In genomic region chr13:48664916-48665655, GRCm38 (mm10) we compare ENCODE assay signal across 11 mouse cellular contexts. TPM values are rescaled to one million over a fixed set of nuclear protein-coding genes. Genes with fewer than 3 reads are reported as not detected.
A peak's percentile ranks its signal among the peaks of the same experiment; 100 is the strongest.
DNase-seq lines count a peak whose midpoint lies in the region; ATAC-seq and TF ChIP-seq lines count a peak whose summit lies in the region.
"Had no signal": no experiment of that assay in that cellular context is flagged by ENCODE, and none has a peak within 500 bp of the region (broad histone marks: within the 10 kb centered on the region; RNA-seq: fewer than 3 reads in every experiment).

No protein-coding gene starts in this region.

- peaks cover 100% of the 10 kb centered on the region for H3K27me3 ChIP-seq in kidney, embryonic 15.5 days
- H3K27me3 ChIP-seq in kidney, adult 2 months (replicated peaks; ENCODE audit: control insufficient read depth, insufficient read depth, low read length), result peaks cover 24% of the 10 kb centered on the region
- peaks cover 100% of the 10 kb centered on the region for H3K27me3 ChIP-seq in forebrain, embryonic 12.5 days
- peaks cover 78% of the 10 kb centered on the region for H3K27me3 ChIP-seq in midbrain, postnatal 0 days (ENCODE audit: insufficient read depth, low read length)

- H3K9ac ChIP-seq in kidney, embryonic 15.5 days, result no peak overlapping the region
- 0 out of 2 replicates have a peak overlapping the region, but pooled peaks have one; percentile 4 for H3K9ac ChIP-seq in forebrain, embryonic 12.5 days
- no peak overlapping the region for H3K9ac ChIP-seq in midbrain, postnatal 0 days (replicated peaks; ENCODE audit: low read length, poor library complexity, severe bottlenecking)
- H3K9ac ChIP-seq: liver, embryonic 15.5 days had no signal

- ATAC-seq in kidney, embryonic 15.5 days (replicated peaks; ENCODE audit: low FRiP score), result no peak
- no peak for ATAC-seq in forebrain, embryonic 12.5 days (ENCODE audit: low FRiP score)
- no peak for ATAC-seq in midbrain, postnatal 0 days (ENCODE audit: low FRiP score)

- H3K4me1 ChIP-seq in kidney, embryonic 15.5 days, result peaks cover 54% of the 10 kb centered on the region
- H3K4me1 ChIP-seq in kidney, adult 2 months (ENCODE audit: control insufficient read depth, insufficient read depth, low read length), result peaks cover 5% of the 10 kb centered on the region; the same call in 1 of the 2 replicates
- peaks cover 44% of the 10 kb centered on the region for H3K4me1 ChIP-seq in forebrain, embryonic 12.5 days
- peaks cover 3% of the 10 kb centered on the region; the same call in 1 of the 2 replicates for H3K4me1 ChIP-seq in midbrain, postnatal 0 days (ENCODE audit: insufficient read depth, low read length)

- WGBS in kidney, embryonic 15.5 days, result under 1% methylated on average over 39 of the region's 39 CpGs
- 2% methylated on average over 39 of the region's 39 CpGs for WGBS in kidney, adult 2 months
- under 1% methylated on average over 39 of the region's 39 CpGs for WGBS in forebrain, embryonic 12.5 days
- WGBS in midbrain, postnatal 0 days, result 1% methylated on average over 39 of the region's 39 CpGs

- DNase-seq in kidney, adult 2 months, result no peak
- DNase-seq in embryo, embryonic 11 days, result peak; percentile 45
- no peak for DNase-seq in midbrain, postnatal 0 days (ENCODE audit: low spot score)
- DNase-seq in frontal cortex, postnatal 10 days (ENCODE audit: low spot score in 2 of 2), result no peak
- no peak for DNase-seq in left cerebral cortex, postnatal 25 days (ENCODE audit: low spot score in 2 of 2)
- DNase-seq: adrenal gland, adult 2 months had no signal

- H3K4me3 ChIP-seq in kidney, embryonic 15.5 days (replicated peaks), result peak overlapping the region; percentile 15
- no peak overlapping the region for H3K4me3 ChIP-seq in kidney, adult 2 months (ENCODE audit: insufficient read depth, low read depth, low read length)
- peak overlapping the region; percentile 13 for H3K4me3 ChIP-seq in forebrain, embryonic 12.5 days (replicated peaks)
- 0 out of 2 replicates have a peak overlapping the region, but pooled peaks have one; percentile 2 for H3K4me3 ChIP-seq in midbrain, postnatal 0 days (ENCODE audit: low read depth, low read length)
- H3K4me3 ChIP-seq: layer of hippocampus, adult 2 months; liver, embryonic 15.5 days had no signal

- no peak for TF ChIP-seq POLR2A in kidney, adult 2 months (IDR thresholded peaks at IDR 0.05; ENCODE audit: low read depth, low read length)

- no peaks in the 10 kb centered on the region for H3K9me3 ChIP-seq in kidney, embryonic 15.5 days (replicated peaks)
- H3K9me3 ChIP-seq in forebrain, embryonic 12.5 days, result no peaks in the 10 kb centered on the region
- no peaks in the 10 kb centered on the region for H3K9me3 ChIP-seq in midbrain, postnatal 0 days (ENCODE audit: low read length)
- H3K9me3 ChIP-seq: liver, embryonic 15.5 days had no signal

- H3K36me3 ChIP-seq in kidney, embryonic 15.5 days, result no peaks in the 10 kb centered on the region
- no peaks in the 10 kb centered on the region for H3K36me3 ChIP-seq in kidney, adult 2 months (ENCODE audit: control insufficient read depth, insufficient read depth, low read length)
- H3K36me3 ChIP-seq in forebrain, embryonic 12.5 days (replicated peaks), result no peaks in the 10 kb centered on the region
- H3K36me3 ChIP-seq in midbrain, postnatal 0 days (ENCODE audit: insufficient read depth, low read length), result no peaks in the 10 kb centered on the region
- H3K36me3 ChIP-seq: liver, embryonic 15.5 days had no signal

- no peak overlapping the region for H3K4me2 ChIP-seq in kidney, embryonic 15.5 days
- H3K4me2 ChIP-seq in forebrain, embryonic 12.5 days, result peak overlapping the region; percentile 6; the same call in 1 of the 2 replicates
- no peak overlapping the region for H3K4me2 ChIP-seq in midbrain, postnatal 0 days (ENCODE audit: low read depth, low read length, poor library complexity, severe bottlenecking)
- H3K4me2 ChIP-seq: liver, embryonic 15.5 days had no signal

- no peak for TF ChIP-seq CTCF in kidney, adult 2 months (conservative IDR thresholded peaks at IDR 0.05; ENCODE audit: insufficient read depth, insufficient read length, low read depth, low read length)
- no peak for TF ChIP-seq CTCF in midbrain, postnatal 0 days (IDR thresholded peaks at IDR 0.05)

- no peak overlapping the region for H3K27ac ChIP-seq in kidney, embryonic 15.5 days
- H3K27ac ChIP-seq in kidney, adult 2 months (ENCODE audit: insufficient read depth, low read depth, low read length), result no peak overlapping the region
- H3K27ac ChIP-seq in forebrain, embryonic 12.5 days, result no peak overlapping the region
- no peak overlapping the region for H3K27ac ChIP-seq in midbrain, postnatal 0 days (ENCODE audit: low read depth, low read length)
- H3K27ac ChIP-seq: layer of hippocampus, adult 2 months; liver, embryonic 15.5 days had no signal

- intact Hi-C loops in left cerebral cortex, postnatal 25 days (cut with DNase I), result no loop called here

RNA-seq across cellular contexts. Expression of gene Barx1, which starts 2.3 kb away (rescaled TPM):
- polyA plus RNA-seq in kidney, embryonic 15.5 days (2015; fragmentation: Nextera tagmentation; extraction: Ambion mirVana), result 0.10 and 0.12 TPM in 2 replicates
- polyA plus RNA-seq in kidney, adult 2 months (2012; rRNA removed), result not detected in 2 replicates
- polyA plus RNA-seq in forebrain, embryonic 12.5 days (2016; fragmentation: Nextera tagmentation; extraction: Ambion mirVana), result 0.88 and 2.2 TPM in 2 replicates
- not detected in 2 replicates for total RNA-seq in midbrain, postnatal 0 days (2014; rRNA removed)
- not detected in 2 replicates for polyA plus RNA-seq in midbrain, postnatal 0 days (2015; fragmentation: Nextera tagmentation; extraction: Ambion mirVana)
- not detected for total RNA-seq in left cerebral cortex, postnatal 25 days (2021)
- total RNA-seq: adrenal gland, adult 2 months; layer of hippocampus, adult 2 months had no signal
- polyA plus RNA-seq: adrenal gland, adult 2 months; heart, postnatal 0 days had no signal

RNA-seq across cellular contexts. Expression of gene Ptpdc1, which starts 39.6 kb away (rescaled TPM):
- 10.6 and 11.1 TPM in 2 replicates for polyA plus RNA-seq in kidney, embryonic 15.5 days (2015; fragmentation: Nextera tagmentation; extraction: Ambion mirVana)
- 7.7 and 8.5 TPM in 2 replicates for polyA plus RNA-seq in kidney, adult 2 months (2012; rRNA removed)
- polyA plus RNA-seq in forebrain, embryonic 12.5 days (2016; fragmentation: Nextera tagmentation; extraction: Ambion mirVana), result 16.1 and 19.3 TPM in 2 replicates
- total RNA-seq in midbrain, postnatal 0 days (2014; rRNA removed), result 23.2 and 36.3 TPM in 2 replicates
- 13.5 and 15.3 TPM in 2 replicates for polyA plus RNA-seq in midbrain, postnatal 0 days (2015; fragmentation: Nextera tagmentation; extraction: Ambion mirVana)
- total RNA-seq in left cerebral cortex, postnatal 25 days (2021), result 10 to 100 TPM; 25.0 to 25.8 TPM
